Mouse (Mus musculus) thymus, postnatal 0 days (tissue): ENCODE measurements at regions not wholly inside any gene's neighbourhood (a gene's known extent, or its start where the extent isn't known, plus 50 kb on each side); places are given as distances from the start of the nearest gene placed in this dataset.
"Not testable (repeated sequence)": the region's sequence is repeated elsewhere in the genome, so short reads cannot be mapped to it uniquely, and the experiment has no call there.

Experiments used
- DNase-seq: peaks from one replicate; pipeline ENCODE4 v3.0.0-alpha.2; 2015; ENCODE audit warnings: low spot score

- DNase-seq = no peak
Observed at GRCm38 (mm10) chr14:104410730-104411129, 57.1 kb downstream of the Pou4f1 start.

GRCm38 (mm10) chr14:104410292-104410691 lies 57.5 kb downstream of the Pou4f1 start:
- no peak for DNase-seq

- no peak for DNase-seq
Observed at GRCm38 (mm10) chr14:104406062-104406461, 61.7 kb downstream of the Pou4f1 start.

GRCm38 (mm10) chr14:104389297-104390071 lies 78.3 kb downstream of the Pou4f1 start:
- DNase-seq = no peak

- no peak for DNase-seq
Observed at GRCm38 (mm10) chr14:104388879-104389278, 78.9 kb downstream of the Pou4f1 start.

GRCm38 (mm10) chr14:104380986-104381385 lies 86.8 kb downstream of the Pou4f1 start:
- no peak for DNase-seq

GRCm38 (mm10) chr14:104372776-104373175 lies 95.0 kb downstream of the Pou4f1 start:
- DNase-seq = no peak

GRCm38 (mm10) chr14:104356636-104357035 lies 111.2 kb downstream of the Pou4f1 start:
- no peak for DNase-seq

- not testable (repeated sequence) for DNase-seq
Observed at GRCm38 (mm10) chr14:104336783-104337182, 131.0 kb downstream of the Pou4f1 start.

GRCm38 (mm10) chr14:104326089-104326488 lies 141.7 kb downstream of the Pou4f1 start:
- no peak for DNase-seq

- DNase-seq = no peak
Observed at GRCm38 (mm10) chr14:104300141-104300540, 167.7 kb downstream of the Pou4f1 start.

- no peak for DNase-seq
Observed at GRCm38 (mm10) chr14:104298312-104298711, 169.5 kb downstream of the Pou4f1 start.

GRCm38 (mm10) chr14:104297316-104298311 lies 170.2 kb downstream of the Pou4f1 start:
- DNase-seq = no peak

- DNase-seq = no peak
Observed at GRCm38 (mm10) chr14:104293814-104294213, 174.0 kb downstream of the Pou4f1 start.

GRCm38 (mm10) chr14:104293147-104293546 lies 174.7 kb downstream of the Pou4f1 start:
- no peak for DNase-seq

GRCm38 (mm10) chr14:104280353-104280752 lies 187.4 kb downstream of the Pou4f1 start:
- DNase-seq = no peak

GRCm38 (mm10) chr14:104279890-104280289 lies 187.9 kb downstream of the Pou4f1 start:
- DNase-seq = no peak

GRCm38 (mm10) chr14:104274752-104275151 lies 193.0 kb downstream of the Pou4f1 start:
- DNase-seq = no peak

GRCm38 (mm10) chr14:104264919-104265764 lies 202.7 kb downstream of the Pou4f1 start:
- no peak for DNase-seq

- DNase-seq = no peak
Observed at GRCm38 (mm10) chr14:104216965-104217364, 250.8 kb downstream of the Pou4f1 start.

GRCm38 (mm10) chr14:104210719-104211118 lies 257.1 kb downstream of the Pou4f1 start:
- no peak for DNase-seq
